Mouse (Mus musculus) small intestine, adult 2 months (tissue): ENCODE results near the gene Enoph1.

Source experiments
- CTCF ChIP-seq: fragments of 200-500 bp; IDR thresholded peaks from 2 replicates; pipeline ENCODE4 v1.5.1; 2012; ENCODE audit warnings: low read depth, mild to moderate bottlenecking, control low read depth, inconsistent platforms, low read length, moderate library complexity, mixed read lengths; ENCODE audit not compliant: insufficient replicate concordance, insufficient read length; ENCODE audit errors: extremely low read depth
- POLR2A ChIP-seq: fragments of 200-500 bp; IDR thresholded peaks from 2 replicates; pipeline ENCODE4 v1.6.1; 2012; ENCODE audit warnings: low read depth, mild to moderate bottlenecking, control low read depth, inconsistent platforms, low read length, moderate library complexity

DNA sequence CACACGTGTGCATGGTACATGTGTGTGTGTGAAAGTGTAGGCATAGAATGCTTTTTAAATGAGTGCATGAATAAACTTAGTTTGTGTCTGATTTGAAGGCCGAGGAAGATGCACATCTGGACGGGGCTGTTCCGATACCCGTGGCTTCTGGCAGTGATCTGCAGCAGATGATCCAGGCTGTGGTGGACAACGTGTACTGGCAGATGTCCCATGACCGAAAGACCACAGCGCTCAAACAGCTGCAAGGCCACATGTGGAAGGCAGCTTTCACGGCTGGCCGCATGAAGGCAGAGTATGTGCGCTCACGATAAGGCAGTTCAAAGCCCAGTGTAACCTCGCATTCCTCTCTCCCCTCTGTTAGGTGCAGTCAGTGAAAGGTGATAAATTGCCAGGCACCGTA, 21.1 kb downstream of the Enoph1 start:
- TF ChIP-seq POLR2A (no peak), CTCF (no peak)
